Mouse (Mus musculus): ENCODE results near the gene Cacna1f.

GRCm38 (mm10) chrX:7586356-7586755, 20.5 kb upstream of the Cacna1f start:
- TF ChIP-seq CTCF (IDR thresholded peaks at IDR 0.05) (no peak), EP300 (IDR thresholded peaks at IDR 0.05; ENCODE audit: insufficient read depth, low read depth, low read length) (no peak)

Measured in heart, adult 2 months (tissue).